In genomic region chr11:80145787-80146275, GRCm38 (mm10) we compare ENCODE assay signal across 11 mouse cellular contexts. TPM values are rescaled to one million over a fixed set of nuclear protein-coding genes. Genes with fewer than 3 reads are reported as not detected.
DNase-seq lines count a peak whose midpoint lies in the region; ATAC-seq lines count a peak whose summit lies in the region.
"Had no signal": no experiment of that assay in that cellular context is flagged by ENCODE, and none has a peak within 500 bp of the region (broad histone marks: within the 10 kb centered on the region; RNA-seq: fewer than 3 reads in every experiment).

No protein-coding gene starts in this region.

- H3K4me2 ChIP-seq in intestine, embryonic 14.5 days (ENCODE audit: low read length) = no peak overlapping the region
- H3K4me2 ChIP-seq in liver, embryonic 13.5 days = 0 out of 2 replicates have a peak overlapping the region, but pooled peaks have one; percentile 5
- no peak overlapping the region; the same call in 1 of the 2 replicates for H3K4me2 ChIP-seq in stomach, embryonic 15.5 days
- H3K4me2 ChIP-seq: forebrain, embryonic 15.5 days; lung, embryonic 15.5 days had no signal

- peaks cover 5% of the 10 kb centered on the region; the same call in 1 of the 2 replicates for H3K4me1 ChIP-seq in intestine, embryonic 14.5 days (replicated peaks; ENCODE audit: control insufficient read depth, insufficient read depth, low read length)
- H3K4me1 ChIP-seq in liver, embryonic 13.5 days (replicated peaks) = peaks cover 36% of the 10 kb centered on the region
- peaks cover 11% of the 10 kb centered on the region for H3K4me1 ChIP-seq in stomach, embryonic 15.5 days

- H3K9ac ChIP-seq in intestine, embryonic 14.5 days (ENCODE audit: low read length) = no peak overlapping the region
- H3K9ac ChIP-seq in liver, embryonic 13.5 days = peak overlapping the region; percentile 4; the same call in 1 of the 2 replicates
- no peak overlapping the region for H3K9ac ChIP-seq in stomach, embryonic 15.5 days
- H3K9ac ChIP-seq: forebrain, embryonic 15.5 days; lung, embryonic 15.5 days had no signal

- no peaks in the 10 kb centered on the region for H3K36me3 ChIP-seq in intestine, embryonic 14.5 days (ENCODE audit: control insufficient read depth, insufficient read depth, low read length)
- H3K36me3 ChIP-seq in liver, embryonic 13.5 days = no peaks in the 10 kb centered on the region
- no peaks in the 10 kb centered on the region for H3K36me3 ChIP-seq in stomach, embryonic 15.5 days
- H3K36me3 ChIP-seq: forebrain, embryonic 15.5 days; lung, embryonic 15.5 days had no signal

- peak; percentile 38; the same call in 1 of the 2 replicates for ATAC-seq in intestine, embryonic 14.5 days (replicated peaks; ENCODE audit: low FRiP score, low TSS enrichment, low read depth)
- ATAC-seq in liver, embryonic 13.5 days (ENCODE audit: low read depth) = peak; percentile 3; the same call in 1 of the 2 replicates
- ATAC-seq in stomach, embryonic 15.5 days (ENCODE audit: insufficient read depth, low FRiP score, low read depth) = 0 out of 2 replicates have a peak, but pooled peaks have one; percentile 15
- ATAC-seq: forebrain, embryonic 15.5 days; hindbrain, embryonic 16.5 days had no signal

- peak overlapping the region; percentile 47; the same call in 1 of the 2 replicates for H3K27ac ChIP-seq in intestine, embryonic 14.5 days (ENCODE audit: low read depth)
- peak overlapping the region; percentile 62 for H3K27ac ChIP-seq in liver, embryonic 13.5 days
- H3K27ac ChIP-seq in stomach, embryonic 15.5 days = peak overlapping the region; percentile 33
- H3K27ac ChIP-seq: forebrain, embryonic 15.5 days; lung, embryonic 15.5 days had no signal

- 47% methylated on average over 10 of the region's 10 CpGs for WGBS in intestine, embryonic 14.5 days
- 13% methylated on average over 10 of the region's 10 CpGs for WGBS in liver, embryonic 13.5 days (ENCODE audit: insufficient replicate concordance)
- 33% methylated on average over 10 of the region's 10 CpGs for WGBS in stomach, embryonic 15.5 days

- H3K9me3 ChIP-seq in intestine, embryonic 14.5 days (ENCODE audit: control insufficient read depth, low read length) = no peaks in the 10 kb centered on the region
- no peaks in the 10 kb centered on the region for H3K9me3 ChIP-seq in liver, embryonic 13.5 days (replicated peaks)
- H3K9me3 ChIP-seq in stomach, embryonic 15.5 days = no peaks in the 10 kb centered on the region
- H3K9me3 ChIP-seq: forebrain, embryonic 15.5 days; lung, embryonic 15.5 days had no signal

- no peak overlapping the region for H3K4me3 ChIP-seq in intestine, embryonic 14.5 days (ENCODE audit: low read depth, low read length)
- no peak overlapping the region for H3K4me3 ChIP-seq in liver, embryonic 13.5 days (replicated peaks)
- H3K4me3 ChIP-seq in stomach, embryonic 15.5 days (replicated peaks) = no peak overlapping the region
- H3K4me3 ChIP-seq: forebrain, embryonic 15.5 days; lung, embryonic 15.5 days had no signal

- no peaks in the 10 kb centered on the region for H3K27me3 ChIP-seq in intestine, embryonic 14.5 days (replicated peaks; ENCODE audit: control insufficient read depth, insufficient read depth, low read length)
- H3K27me3 ChIP-seq in liver, embryonic 13.5 days = no peaks in the 10 kb centered on the region
- no peaks in the 10 kb centered on the region for H3K27me3 ChIP-seq in stomach, embryonic 15.5 days (replicated peaks)
- H3K27me3 ChIP-seq: forebrain, embryonic 15.5 days; lung, embryonic 15.5 days had no signal

- DNase-seq in kidney, adult 11 months = peak; percentile 53
- no peak for DNase-seq in kidney, postnatal 10 days
- peak; percentile 58 for DNase-seq in intestine, embryonic 14.5 days (ENCODE audit: low spot score)
- DNase-seq in liver, embryonic 13.5 days = no peak
- DNase-seq in adrenal gland, postnatal 14 days = no peak
- no peak for DNase-seq in adrenal gland, postnatal 36 days
- DNase-seq in cerebellum, adult 18-20 months = no peak

RNA-seq across cellular contexts. Expression of gene Tefm, which starts 3.9 kb away (rescaled TPM):
- polyA plus RNA-seq in intestine, embryonic 14.5 days (2014; fragmentation: Nextera tagmentation; extraction: Ambion mirVana) = 29.3 and 31.7 TPM in 2 replicates
- 17.7 and 20.5 TPM in 2 replicates for polyA plus RNA-seq in liver, embryonic 13.5 days (2015; fragmentation: Nextera tagmentation; extraction: Ambion mirVana)
- 26.5 and 27.8 TPM in 2 replicates for polyA plus RNA-seq in stomach, embryonic 15.5 days (2015; fragmentation: Nextera tagmentation; extraction: Ambion mirVana)
- 18.6 and 22.1 TPM in 2 replicates for total RNA-seq in adrenal gland, postnatal 14 days (2021)
- total RNA-seq in adrenal gland, postnatal 36 days (2021) = 10 to 100 TPM; 11.0 to 19.0 TPM

RNA-seq across cellular contexts. Expression of gene Adap2, which starts 8.1 kb away (rescaled TPM):
- polyA plus RNA-seq in intestine, embryonic 14.5 days (2014; fragmentation: Nextera tagmentation; extraction: Ambion mirVana) = 1.9 and 2.3 TPM in 2 replicates
- 3.7 and 4.0 TPM in 2 replicates for polyA plus RNA-seq in liver, embryonic 13.5 days (2015; fragmentation: Nextera tagmentation; extraction: Ambion mirVana)
- polyA plus RNA-seq in stomach, embryonic 15.5 days (2015; fragmentation: Nextera tagmentation; extraction: Ambion mirVana) = 4.2 and 4.7 TPM in 2 replicates
- total RNA-seq in adrenal gland, postnatal 14 days (2021) = 13.6 and 13.9 TPM in 2 replicates
- total RNA-seq in adrenal gland, postnatal 36 days (2021) = 10 to 100 TPM in 1 of 2 experiments, 1 to 10 TPM in 1; 9.6 to 10.3 TPM

RNA-seq across cellular contexts. Expression of gene Rnf135, which starts 37.8 kb away (rescaled TPM):
- polyA plus RNA-seq in intestine, embryonic 14.5 days (2014; fragmentation: Nextera tagmentation; extraction: Ambion mirVana) = 6.9 and 8.6 TPM in 2 replicates
- polyA plus RNA-seq in liver, embryonic 13.5 days (2015; fragmentation: Nextera tagmentation; extraction: Ambion mirVana) = 4.3 and 5.3 TPM in 2 replicates
- 10.3 and 12.5 TPM in 2 replicates for polyA plus RNA-seq in stomach, embryonic 15.5 days (2015; fragmentation: Nextera tagmentation; extraction: Ambion mirVana)
- 7.8 and 9.4 TPM in 2 replicates for total RNA-seq in adrenal gland, postnatal 14 days (2021)
- total RNA-seq in adrenal gland, postnatal 36 days (2021) = 10 to 100 TPM in 1 of 2 experiments, 1 to 10 TPM in 1; 6.9 to 13.3 TPM

RNA-seq across cellular contexts. Expression of gene Atad5, which starts 56.6 kb away (rescaled TPM):
- 12.3 and 14.4 TPM in 2 replicates for polyA plus RNA-seq in intestine, embryonic 14.5 days (2014; fragmentation: Nextera tagmentation; extraction: Ambion mirVana)
- 10.7 and 12.9 TPM in 2 replicates for polyA plus RNA-seq in liver, embryonic 13.5 days (2015; fragmentation: Nextera tagmentation; extraction: Ambion mirVana)
- 9.3 and 9.6 TPM in 2 replicates for polyA plus RNA-seq in stomach, embryonic 15.5 days (2015; fragmentation: Nextera tagmentation; extraction: Ambion mirVana)
- total RNA-seq in adrenal gland, postnatal 14 days (2021) = 4.6 and 4.7 TPM in 2 replicates
- 1 to 10 TPM; 2.2 to 2.3 TPM for total RNA-seq in adrenal gland, postnatal 36 days (2021)

Comparison
In these comparisons a context has a peak if more than half of its experiments do, and no peak if none do; other contexts are left out.
1. DNase-seq: peak in kidney, adult 11 months (single experiment) and intestine, embryonic 14.5 days (single experiment); none in kidney, postnatal 10 days (single experiment), liver, embryonic 13.5 days (single experiment), adrenal gland, postnatal 14 days (single experiment), adrenal gland, postnatal 36 days (0 of 2) and cerebellum, adult 18-20 months (0 of 2).
2. Peak in every context shown above with its lines, with median percentiles within 50 percentile points of each other: ATAC-seq and H3K27ac ChIP-seq.